Mouse (Mus musculus) brain, embryonic 14.5 days (tissue): ENCODE data around the gene Cask. TPM values are rescaled to one million over a fixed set of nuclear protein-coding genes. Genes with fewer than 3 reads are reported as not detected.
A peak's percentile ranks its signal among the peaks of the same experiment; 100 is the strongest.

ENCODE experiments used
- DNase-seq: peaks from one replicate; pipeline ENCODE4 v3.0.0-alpha.2; 2011; ENCODE audit warnings: low read depth
- CTCF ChIP-seq: fragments of 200-500 bp; IDR thresholded peaks from 2 replicates; pipeline ENCODE4 v1.5.1; 2012; ENCODE audit warnings: inconsistent platforms, mild to moderate bottlenecking, moderate library complexity, borderline replicate concordance; ENCODE audit not compliant: insufficient read depth, insufficient read length; ENCODE audit errors: extremely low read depth
- POLR2A ChIP-seq: fragments of 200-500 bp; IDR thresholded peaks from 2 replicates; pipeline ENCODE4 v1.6.1; 2012; ENCODE audit warnings: mild to moderate bottlenecking, inconsistent platforms, borderline replicate concordance; ENCODE audit not compliant: poor library complexity, insufficient read depth, insufficient read length, severe bottlenecking; ENCODE audit errors: extremely low read depth
- polyA plus RNA-seq: library from polyadenylated mRNA; depleted of rRNA; stranded (reverse); fragments of >200 nt; gene quantifications from 2 replicates; pipeline ENCODE4 v1.2.3, GENCODE M21; 2012

The Cask gene
- polyA plus RNA-seq, 1 experiment, result 68.8 TPM

DNA sequence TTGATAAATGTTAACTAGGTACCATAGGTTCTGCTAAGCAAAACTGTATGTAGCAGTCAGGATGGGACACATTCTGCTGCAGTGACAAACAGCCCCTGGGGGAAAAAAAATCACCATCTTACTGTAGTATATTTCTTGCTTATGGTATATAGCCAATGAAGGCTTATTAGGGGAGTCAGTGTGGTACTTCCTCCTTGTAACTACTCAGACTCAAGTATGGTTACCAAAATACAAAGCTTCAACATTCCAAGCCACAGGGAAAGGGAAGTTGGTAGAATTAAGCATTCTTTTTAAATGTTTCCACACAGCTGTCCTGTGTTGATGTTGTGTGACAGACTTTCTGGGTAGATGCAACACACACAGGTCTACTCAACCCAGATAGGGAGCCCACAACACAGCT, 358.2 kb downstream of the Cask start:
- DNase-seq, result no peak
- TF ChIP-seq CTCF (no peak), POLR2A (no peak)

GRCm38 (mm10) chrX:13490941-13491340, 360.2 kb downstream of the Cask start:
- no peak for TF ChIP-seq CTCF
- no peak for TF ChIP-seq POLR2A
- DNase-seq, result no peak

- DNase-seq, result no peak
- no peak for TF ChIP-seq CTCF
- no peak for TF ChIP-seq POLR2A
Measured at GRCm38 (mm10) chrX:13489761-13490160, 361.4 kb downstream of the Cask start.

GRCm38 (mm10) chrX:13489001-13489400, 362.2 kb downstream of the Cask start:
- TF ChIP-seq POLR2A (no peak), CTCF (no peak)
- no peak for DNase-seq

DNA sequence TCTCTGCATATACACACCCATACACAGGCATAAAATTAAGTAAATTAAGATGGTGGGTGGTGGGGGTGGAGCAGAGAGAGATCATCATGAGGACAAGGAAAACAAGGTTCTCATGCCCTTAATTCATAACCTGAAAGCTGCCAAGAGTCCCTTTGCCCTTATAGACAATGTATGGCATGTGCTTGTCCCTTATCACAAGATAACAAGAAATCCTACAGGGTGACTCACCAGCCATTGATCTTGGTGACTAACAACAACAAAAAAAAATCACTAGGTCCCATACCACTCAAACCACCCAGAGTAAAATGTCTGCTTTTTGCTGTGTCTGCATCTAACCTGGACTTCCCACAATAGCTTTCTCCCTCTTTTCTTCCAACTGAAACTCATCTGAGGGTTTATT, 366.7 kb downstream of the Cask start:
- DNase-seq, result no peak
- TF ChIP-seq POLR2A (no peak), CTCF (no peak)

DNA sequence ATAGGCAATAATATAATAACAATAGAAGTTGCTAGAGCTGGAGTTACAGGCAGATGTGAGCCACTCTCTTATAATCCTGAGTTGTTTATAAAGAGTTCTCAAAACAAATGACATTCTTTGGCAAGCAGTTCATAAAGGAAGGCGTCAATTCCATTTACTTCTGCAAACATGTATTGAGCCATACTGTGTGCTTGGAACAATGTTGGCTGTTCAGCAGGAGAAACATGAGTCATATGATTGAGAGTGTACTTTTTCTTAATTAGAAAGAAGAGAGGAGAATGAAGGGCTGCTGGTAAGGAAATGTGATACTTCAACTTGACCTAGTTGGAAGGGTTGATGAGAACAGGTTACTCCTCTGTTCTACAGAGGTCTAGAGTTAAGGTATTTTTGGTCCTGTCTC, 368.6 kb downstream of the Cask start:
- TF ChIP-seq CTCF, result no peak
- TF ChIP-seq POLR2A, result no peak
- no peak for DNase-seq

DNA sequence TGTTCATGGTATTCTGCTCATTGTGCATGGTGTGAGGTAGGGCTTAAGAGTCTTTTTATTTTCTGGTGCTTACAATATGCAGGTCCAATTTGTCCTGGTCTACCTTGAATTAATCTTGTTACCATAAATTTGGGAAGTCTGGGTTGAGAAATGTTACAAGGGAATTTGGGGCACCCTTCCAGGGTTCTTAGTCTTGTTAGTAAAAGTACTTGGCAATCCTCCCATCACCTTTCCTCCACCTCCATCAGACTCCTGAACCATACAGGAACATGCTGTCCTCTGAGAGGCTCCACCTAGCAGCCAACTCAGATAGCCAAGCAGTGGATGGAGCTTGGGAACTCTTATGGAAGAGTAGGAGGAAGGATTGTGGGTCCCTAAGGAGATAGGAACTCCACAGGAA, 371.6 kb downstream of the Cask start:
- no peak for TF ChIP-seq POLR2A
- TF ChIP-seq CTCF, result no peak
- DNase-seq, result no peak

- DNase-seq, result no peak
- TF ChIP-seq POLR2A, result no peak
- TF ChIP-seq CTCF, result no peak
Measured at GRCm38 (mm10) chrX:13478298-13478697, 372.9 kb downstream of the Cask start.

DNA sequence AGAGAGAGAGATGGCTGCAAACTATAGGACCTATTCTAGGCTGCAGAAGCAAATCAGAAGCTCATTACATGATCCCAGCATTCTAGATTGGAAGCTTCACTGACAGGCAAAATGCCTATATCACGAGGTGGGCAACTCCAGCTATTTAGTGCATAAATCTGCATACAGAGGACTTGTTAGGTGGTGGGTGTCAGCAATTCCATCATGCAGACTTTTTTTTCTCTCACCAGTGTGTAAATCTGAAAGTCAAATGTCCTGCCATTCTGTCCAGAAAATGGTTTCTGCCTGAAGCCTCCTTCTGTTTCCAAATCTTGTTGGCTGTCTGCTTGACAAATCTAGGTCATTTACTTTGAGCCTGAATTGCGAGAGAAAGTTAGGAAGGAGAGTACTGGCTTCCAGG, 373.6 kb downstream of the Cask start:
- DNase-seq, result no peak

GRCm38 (mm10) chrX:13475382-13475781, 375.8 kb downstream of the Cask start:
- TF ChIP-seq CTCF, result no peak
- TF ChIP-seq POLR2A, result no peak
- no peak for DNase-seq

More for the DNA sequence above, 373.6 kb downstream of the Cask start:
- TF ChIP-seq CTCF, result no peak

DNA sequence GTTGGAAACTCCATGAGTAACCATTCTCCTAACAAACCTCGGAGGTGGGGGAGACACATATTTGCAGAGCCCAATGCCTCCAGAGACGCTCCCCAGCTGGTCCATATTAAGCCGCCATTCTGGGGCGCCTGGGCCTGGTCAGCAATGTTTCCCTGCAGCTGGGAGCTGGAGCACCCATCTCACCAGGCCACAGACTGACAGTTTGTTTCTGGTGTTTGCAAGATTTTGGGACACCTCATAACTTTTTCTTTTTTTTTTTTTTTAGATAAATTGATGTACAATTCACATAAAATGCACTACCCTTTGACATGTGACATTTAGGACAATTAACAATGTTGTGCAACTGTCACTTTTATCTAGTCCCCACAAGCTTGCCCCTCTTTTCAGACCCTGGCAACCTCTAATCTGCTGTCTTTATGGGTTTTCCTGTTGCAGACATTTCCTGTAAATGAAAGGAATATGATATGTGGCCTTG, 378.4 kb downstream of the Cask start:
- no peak for DNase-seq
- TF ChIP-seq POLR2A, result no peak
- TF ChIP-seq CTCF, result no peak

DNA sequence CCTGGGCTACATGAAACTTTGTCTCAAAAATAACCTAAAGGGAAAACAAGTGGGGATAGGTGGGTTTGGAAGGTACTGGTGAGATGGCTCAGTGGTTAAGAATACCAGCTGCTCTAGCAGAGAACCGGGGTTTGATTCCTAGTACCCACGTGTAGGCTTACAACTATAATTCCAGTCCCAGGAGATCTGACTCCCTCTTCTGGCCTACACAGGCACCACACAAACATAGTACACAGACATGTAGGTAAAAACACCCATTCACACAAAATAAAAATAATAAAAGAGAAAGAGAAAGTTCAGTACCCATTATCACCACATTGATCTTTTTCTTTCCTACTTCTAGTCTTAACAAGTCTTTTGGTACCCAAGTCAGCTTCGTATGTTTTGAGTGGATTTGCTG, 379.2 kb downstream of the Cask start:
- TF ChIP-seq CTCF, result no peak
- TF ChIP-seq POLR2A, result no peak
- no peak for DNase-seq

DNA sequence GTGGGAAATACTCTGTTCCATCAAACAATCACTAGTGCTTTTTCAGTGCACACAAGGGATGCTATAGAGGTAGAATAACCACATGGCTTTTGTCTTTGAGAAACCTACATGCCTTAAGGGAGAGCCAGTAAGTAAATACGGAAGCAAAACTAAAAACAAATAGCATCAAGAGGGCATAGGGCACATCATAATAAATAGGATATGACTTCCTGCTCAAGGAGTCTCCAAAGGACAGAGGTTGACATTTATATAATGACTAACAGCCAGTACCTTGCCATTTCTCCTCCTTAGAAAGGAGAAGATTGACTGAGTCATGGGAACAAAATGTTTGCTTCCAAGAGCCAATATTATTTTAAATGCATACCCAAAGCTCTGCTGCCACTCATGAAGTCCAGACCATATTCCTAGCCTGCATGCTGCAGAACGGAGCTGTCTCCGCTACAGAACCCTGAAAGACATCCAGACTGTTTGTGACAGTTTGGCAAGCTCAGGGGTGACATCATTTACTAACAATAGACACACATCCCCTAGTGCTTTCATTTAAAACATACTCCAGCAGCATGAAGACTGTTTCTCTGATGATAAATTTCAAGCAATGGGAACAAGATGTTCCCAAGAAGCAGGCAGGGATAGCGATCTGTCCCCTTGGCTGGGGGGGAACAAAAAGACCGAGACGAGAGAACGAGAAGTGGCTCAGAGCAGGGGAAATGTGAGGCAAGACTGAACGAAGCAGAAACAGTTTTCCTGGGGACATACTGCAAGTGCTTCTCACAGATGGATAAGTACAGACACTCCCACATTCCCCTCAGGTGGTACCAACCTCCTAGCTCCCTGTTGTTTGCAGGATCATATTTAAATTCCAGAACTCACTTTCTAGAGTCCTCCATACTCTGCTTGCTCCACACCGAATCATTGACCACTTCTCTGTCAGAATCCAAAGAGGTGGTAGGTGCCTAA, 381.7 kb downstream of the Cask start:
- DNase-seq, result peak; percentile 54
- no peak for TF ChIP-seq POLR2A
- no peak for TF ChIP-seq CTCF
